Mouse (Mus musculus): ENCODE measurements around the gene Agtrap.

The Agtrap gene

DNA sequence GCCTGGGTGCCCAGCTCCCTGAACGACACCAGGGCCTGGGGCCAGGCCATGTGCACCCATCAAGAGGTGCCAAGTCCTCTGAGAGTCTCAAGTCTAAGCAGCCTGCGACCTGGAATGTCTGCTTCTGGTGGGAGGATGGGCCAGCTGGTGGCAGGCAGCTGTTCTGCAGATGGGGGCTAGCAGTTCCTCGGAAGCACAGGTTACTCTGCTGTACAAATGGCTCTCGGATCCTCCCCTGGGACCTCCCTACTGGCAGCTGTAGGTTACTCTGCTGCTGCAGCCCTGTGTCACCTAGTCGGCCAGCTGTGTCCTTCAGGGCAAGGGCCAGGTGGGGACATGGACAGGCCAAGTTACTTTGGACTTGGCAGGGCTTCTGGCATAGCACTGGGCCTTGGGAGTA, 16.3 kb downstream of the Agtrap start:
- ChIA-PET CTCF (interaction anchor here in 1 of 4 experiments (0.8 to 1.4 kb wide), 3 partner anchors 9 to 81 kb away, joined by 3 to 5 read pairs (median 3); partner anchors contain the start of gene Fbxo6), POLR2A (interaction anchor here in 3 of 4 experiments (0.6 to 2.4 kb wide), 17 partner anchors 11 to 111 kb away, joined by 3 to 13 read pairs (median 3); partner anchors contain the start of gene Mthfr (in 1 of the 3))

DNA sequence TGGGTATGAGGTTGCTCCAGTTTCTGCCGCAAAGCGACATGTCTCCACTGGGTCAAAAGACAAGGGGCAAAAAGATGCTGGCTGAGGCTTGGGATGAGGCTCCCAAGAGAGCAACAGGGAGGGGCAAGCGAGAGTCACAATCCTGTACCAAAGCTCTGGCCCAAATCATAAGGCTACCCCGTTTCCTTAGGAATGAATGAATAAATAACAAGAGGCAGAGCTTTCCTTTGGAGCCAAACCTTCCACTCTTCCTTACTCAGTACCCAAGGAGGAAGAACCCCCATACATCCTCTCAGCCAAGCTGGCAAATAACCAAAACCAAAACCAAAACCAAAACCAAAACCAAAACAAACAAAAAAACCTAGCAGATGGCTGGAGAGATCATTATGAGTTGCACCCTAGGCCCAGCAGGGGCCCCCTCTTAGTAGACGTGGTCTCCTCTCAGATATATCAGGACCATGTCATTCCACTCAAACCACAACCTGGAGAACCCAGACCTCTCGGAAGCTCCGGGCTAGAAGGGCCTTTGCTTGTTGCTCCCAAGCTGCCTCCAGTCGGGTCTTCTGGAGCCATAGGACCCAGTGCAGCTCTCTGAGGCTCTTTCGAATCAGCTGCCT, 18.1 kb downstream of the Agtrap start:
- CTCF ChIA-PET: interaction anchor here in 2 of 4 experiments (0.5 to 1.4 kb wide), 6 partner anchors 11 to 116 kb away, joined by 3 to 4 read pairs (median 4); no protein-coding TSS in a partner anchor
- POLR2A ChIA-PET: interaction anchor here in 1 of 4 experiments (1.2 to 1.3 kb wide), 2 partner anchors 10 to 13 kb away, joined by 3 to 8 read pairs; no protein-coding TSS in a partner anchor

DNA sequence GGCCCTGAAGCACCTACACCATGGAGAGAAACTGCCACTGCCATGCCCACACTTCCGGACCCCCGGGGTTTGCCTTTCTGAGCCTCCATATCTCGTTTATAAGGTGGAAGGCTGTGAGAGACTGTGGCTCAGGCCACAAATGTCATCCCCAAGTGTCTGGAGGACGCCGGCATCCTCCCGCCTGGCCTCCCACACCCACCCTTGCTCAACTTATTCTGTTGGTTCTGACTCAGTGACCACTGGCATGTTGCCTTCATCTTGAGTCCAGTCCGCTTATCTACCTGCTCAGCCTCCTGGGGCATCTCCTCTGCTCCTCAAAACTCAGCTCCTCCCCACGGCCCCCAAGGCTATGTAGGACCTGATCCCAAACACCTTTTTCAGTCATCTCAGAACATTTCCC, 20.5 kb downstream of the Agtrap start:
- CTCF ChIA-PET: interaction anchor here in 2 of 4 experiments (0.7 to 2.2 kb wide), 4 partner anchors 15 to 271 kb away, joined by 3 to 9 read pairs (median 5); no protein-coding TSS in a partner anchor
- POLR2A ChIA-PET: interaction anchor here in 2 of 4 experiments (1.1 to 34.0 kb wide), 7 partner anchors 8 to 126 kb away, joined by 3 to 812 read pairs (median 5); partner anchors contain the start of genes Clcn6 (in 1 of the 2), Fbxo6 (in 1 of the 2) and Mthfr (in 1 of the 2)

DNA sequence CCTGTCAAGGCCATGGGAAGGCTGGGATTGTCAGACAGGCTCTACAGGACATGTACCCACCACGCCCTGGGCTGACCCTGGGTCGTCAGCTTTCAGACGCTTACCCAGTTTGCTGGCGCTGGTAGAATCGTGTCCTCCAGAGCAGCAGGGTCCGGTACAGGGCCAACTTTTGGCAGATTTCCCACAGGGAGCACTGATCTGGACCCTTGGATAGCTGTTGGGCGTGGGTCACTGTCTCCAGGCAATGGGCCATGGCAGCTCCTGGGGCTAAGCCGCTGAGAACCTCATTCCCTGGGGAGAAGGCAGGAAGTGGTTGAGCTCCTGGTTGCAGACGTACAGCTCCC, 21.5 kb downstream of the Agtrap start:
- POLR2A ChIA-PET: interaction anchor here in 3 of 4 experiments (0.6 to 34.0 kb wide), 30 partner anchors 9 to 1505 kb away, joined by 3 to 812 read pairs (median 4); partner anchors contain the start of genes Clcn6 (in 3 of the 3), Mthfr (in 3 of the 3), Agtrap (in 1 of the 3) and Fbxo44 (in 1 of the 3)
- CTCF ChIA-PET: interaction anchor here (0.5 to 2.4 kb wide), 25 partner anchors 8 to 148 kb away, joined by 3 to 11 read pairs (median 4); partner anchors contain the start of gene Agtrap (in 1 of the 4)

DNA sequence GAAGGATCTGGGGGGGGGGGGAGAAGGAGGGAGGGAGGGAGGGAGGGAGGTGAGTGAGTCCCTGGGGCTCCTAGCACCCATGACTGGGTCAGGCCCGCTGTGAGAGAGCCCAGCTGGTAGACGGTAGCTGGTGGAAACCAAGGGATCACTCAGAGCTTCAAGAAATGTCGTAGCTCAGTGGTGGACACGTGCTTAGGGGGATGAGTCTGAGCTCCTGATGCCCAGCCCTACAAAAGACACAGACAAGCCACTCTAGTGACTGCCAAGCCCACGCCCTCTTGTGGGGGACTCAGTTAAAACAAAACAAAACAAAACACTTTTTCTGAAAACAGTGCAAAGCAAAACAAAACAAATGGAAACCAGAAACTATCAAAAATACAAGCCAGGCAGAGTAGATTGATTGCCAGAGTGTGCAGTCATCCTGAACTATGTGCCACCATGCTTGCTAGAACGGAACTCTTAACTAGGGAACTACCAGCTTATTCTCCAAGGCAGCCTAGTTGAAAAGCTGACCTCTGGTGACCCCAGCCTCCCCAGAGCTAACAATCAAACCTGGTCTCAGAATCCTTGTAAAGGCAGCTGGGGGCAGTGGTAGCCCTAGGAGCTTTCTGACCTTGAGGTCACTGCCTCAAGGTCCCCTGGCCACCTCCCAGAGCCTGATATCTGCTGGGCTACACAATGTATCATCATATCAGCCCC, 22.0 kb downstream of the Agtrap start:
- ChIA-PET CTCF (interaction anchor here (0.5 to 2.4 kb wide), 39 partner anchors 8 to 160 kb away, joined by 3 to 11 read pairs (median 4); partner anchors contain the start of genes Agtrap (in 1 of the 4), Clcn6 (in 1 of the 4) and Fbxo6 (in 1 of the 4)), POLR2A (interaction anchor here in 3 of 4 experiments (0.6 to 34.0 kb wide), 33 partner anchors 9 to 1506 kb away, joined by 3 to 812 read pairs (median 3); partner anchors contain the start of genes Clcn6 (in 3 of the 3), Mthfr (in 3 of the 3), Agtrap (in 1 of the 3) and Exosc10 (in 1 of the 3))

DNA sequence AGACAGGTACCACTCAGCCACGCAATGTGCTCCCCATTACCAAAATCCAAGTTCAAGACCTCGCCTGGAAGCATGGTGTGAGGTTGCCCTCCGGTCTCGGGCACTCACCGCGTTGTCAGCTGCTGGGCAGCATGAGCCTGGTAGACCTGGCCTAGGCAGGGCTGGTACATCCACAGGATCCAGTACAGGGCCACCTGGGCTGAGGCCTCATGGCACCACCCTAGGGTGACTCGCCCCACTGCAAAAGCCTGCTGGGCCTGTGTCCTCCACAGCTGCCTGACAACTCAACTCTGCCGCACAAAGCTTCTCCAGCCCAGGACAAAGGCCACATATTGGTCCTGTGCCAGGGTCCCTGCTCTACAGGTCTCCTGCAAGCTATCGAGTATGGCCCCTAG, 26.7 kb downstream of the Agtrap start:
- ChIA-PET POLR2A (interaction anchor here (0.7 to 34.0 kb wide), 13 partner anchors 9 to 210 kb away, joined by 3 to 812 read pairs (median 5); partner anchors contain the start of genes Clcn6 (in 2 of the 4) and Mthfr (in 2 of the 4)), CTCF (interaction anchor here in 3 of 4 experiments (0.5 to 4.0 kb wide), 14 partner anchors 10 to 284 kb away, joined by 3 to 14 read pairs (median 3); no protein-coding TSS in a partner anchor)

DNA sequence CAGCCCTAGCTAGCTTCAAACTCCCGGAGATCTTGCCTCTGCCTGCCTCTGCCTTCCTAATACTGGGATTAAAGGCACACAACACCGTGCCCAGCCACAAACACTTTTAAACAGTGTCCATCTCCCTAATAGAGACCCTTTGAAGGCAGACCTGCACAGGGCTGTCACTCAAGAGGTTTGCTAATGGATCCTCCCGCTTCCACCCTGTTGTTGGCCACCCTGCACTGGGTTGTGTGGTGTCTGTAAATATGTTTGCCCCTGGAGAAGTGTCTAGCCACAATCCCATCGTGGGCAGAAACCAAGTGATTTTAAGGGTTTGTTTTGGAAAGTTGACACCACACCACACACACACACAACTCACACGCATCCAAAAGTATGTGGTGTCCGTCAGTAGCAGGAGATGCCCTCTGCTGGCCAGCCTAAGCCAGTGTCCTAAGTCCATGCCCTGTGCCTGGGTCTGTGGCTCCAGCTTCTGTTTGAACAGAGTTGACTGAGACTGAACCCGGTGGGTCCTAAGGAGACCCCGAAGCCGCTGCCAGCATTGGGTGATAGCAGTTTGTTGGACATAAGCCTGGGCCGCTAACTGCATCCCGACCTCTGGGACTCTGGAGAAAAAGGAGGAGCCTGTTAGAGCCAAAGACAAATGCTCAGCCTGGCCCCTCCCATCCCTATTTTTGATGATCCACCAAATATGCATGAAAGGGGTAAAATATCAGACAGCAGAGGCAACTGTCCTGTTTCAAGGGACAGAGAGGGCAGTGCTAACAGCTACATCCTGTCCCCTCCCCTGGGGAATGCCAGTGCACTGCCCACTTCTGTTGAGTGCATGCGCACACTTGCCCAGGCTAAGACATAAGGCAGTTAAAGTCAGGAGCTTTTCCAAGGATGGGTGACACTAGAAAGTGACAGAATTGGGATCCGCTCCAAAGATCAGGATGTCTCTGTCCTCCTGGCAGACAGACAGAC, 27.4 kb downstream of the Agtrap start:
- CTCF ChIA-PET: interaction anchor here in 3 of 4 experiments (0.5 to 4.0 kb wide), 18 partner anchors 9 to 110 kb away, joined by 3 to 14 read pairs (median 3); no protein-coding TSS in a partner anchor
- POLR2A ChIA-PET: interaction anchor here (0.7 to 34.0 kb wide), 13 partner anchors 8 to 211 kb away, joined by 3 to 812 read pairs (median 5); partner anchors contain the start of genes Clcn6 (in 2 of the 4) and Mthfr (in 2 of the 4)

DNA sequence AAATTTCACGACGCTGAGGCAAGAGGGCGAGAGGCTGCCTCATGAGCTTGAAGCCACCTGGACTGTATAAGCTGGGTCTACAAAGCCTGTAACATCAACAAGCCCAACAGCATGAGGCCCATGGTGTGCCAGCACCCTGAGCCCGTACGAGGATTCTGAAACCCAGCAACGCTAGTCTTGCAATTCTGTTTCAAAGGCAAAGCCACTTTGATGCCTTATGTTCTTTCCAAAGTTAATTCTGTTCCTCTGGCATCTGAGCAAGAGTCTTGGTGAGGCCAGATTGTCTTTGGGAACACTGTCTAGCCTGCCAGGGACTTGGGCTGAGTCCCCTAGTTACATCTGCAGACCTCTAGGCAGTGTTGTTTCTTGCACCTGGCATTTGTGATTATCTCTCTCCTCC, 28.8 kb downstream of the Agtrap start:
- ChIA-PET POLR2A (interaction anchor here in 2 of 4 experiments (0.7 to 34.0 kb wide), 11 partner anchors 10 to 47 kb away, joined by 3 to 812 read pairs (median 6); partner anchors contain the start of genes Clcn6 (in 2 of the 2), Mthfr (in 2 of the 2) and Agtrap (in 1 of the 2)), CTCF (interaction anchor here in 2 of 4 experiments (0.9 to 4.0 kb wide), 8 partner anchors 7 to 111 kb away, joined by 3 to 14 read pairs (median 4); no protein-coding TSS in a partner anchor)

DNA sequence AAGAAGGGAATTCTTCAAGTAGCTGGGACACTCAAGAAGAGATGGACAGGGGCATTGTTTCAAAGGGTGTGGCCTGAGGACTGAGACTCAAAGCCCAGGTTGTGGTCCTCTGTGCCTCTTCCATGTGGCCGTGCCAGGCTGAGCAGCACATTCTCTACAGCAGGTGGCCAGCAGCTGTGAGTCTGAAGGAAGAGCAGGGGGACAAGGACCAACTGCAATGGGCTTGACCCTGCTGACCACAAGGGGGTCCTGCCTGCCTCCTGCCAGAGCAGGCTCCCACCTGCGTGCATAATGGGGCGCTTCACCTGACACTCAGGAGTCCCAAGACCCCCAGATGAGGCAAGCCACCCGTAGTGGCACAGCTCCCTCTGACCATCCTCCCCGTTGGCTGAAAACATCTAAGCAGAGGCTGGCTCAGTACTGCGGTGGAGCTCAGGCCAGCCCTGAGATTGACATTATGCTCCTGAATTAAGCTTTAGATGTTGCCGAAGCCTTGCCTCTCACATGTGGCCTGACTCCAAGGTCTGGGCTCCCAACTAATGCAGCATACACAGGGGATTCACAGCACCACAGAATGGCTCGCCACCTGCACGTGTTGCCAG, 29.5 kb downstream of the Agtrap start:
- ChIA-PET CTCF (interaction anchor here in 2 of 4 experiments (0.5 to 4.0 kb wide), 10 partner anchors 8 to 407 kb away, joined by 3 to 14 read pairs (median 3); partner anchors contain the start of genes Clcn6 (in 1 of the 2) and Mthfr (in 1 of the 2)), POLR2A (interaction anchor here in 3 of 4 experiments (0.8 to 34.0 kb wide), 12 partner anchors 10 to 43 kb away, joined by 3 to 812 read pairs (median 5); partner anchors contain the start of genes Clcn6 (in 2 of the 3) and Mthfr (in 2 of the 3))

DNA sequence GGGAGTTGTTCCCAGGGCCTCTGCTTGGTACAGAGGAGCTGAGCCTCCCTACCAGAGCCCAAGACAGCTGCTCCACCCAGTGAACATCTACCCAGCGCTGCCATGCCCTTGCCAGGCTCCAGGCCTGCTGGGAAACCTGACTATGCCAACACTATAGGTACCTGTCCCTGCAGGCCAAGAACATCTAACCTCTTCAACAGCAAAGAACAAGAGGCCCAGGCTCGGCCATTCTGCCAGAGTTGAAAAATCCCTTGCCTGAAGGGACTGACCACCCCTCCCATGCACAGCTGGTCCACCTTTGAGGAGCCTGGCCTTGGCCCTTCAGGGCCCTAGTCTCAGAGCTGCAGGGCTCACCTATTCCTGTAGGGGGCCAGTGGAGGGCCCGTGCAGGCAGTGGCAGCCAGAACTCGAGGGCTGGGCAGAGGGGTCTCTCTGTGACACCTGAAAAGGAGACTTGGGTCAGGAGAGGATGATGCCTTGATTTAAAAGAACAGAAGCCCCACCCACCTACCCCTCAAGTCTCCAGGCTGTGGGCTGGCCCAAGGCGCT, 30.1 kb downstream of the Agtrap start:
- POLR2A ChIA-PET: interaction anchor here in 3 of 4 experiments (0.7 to 34.0 kb wide), 14 partner anchors 10 to 94 kb away, joined by 3 to 812 read pairs (median 5); partner anchors contain the start of genes Clcn6 (in 2 of the 3), Mthfr (in 2 of the 3) and Fbxo6 (in 1 of the 3)
- CTCF ChIA-PET: interaction anchor here in 2 of 4 experiments (0.5 to 4.0 kb wide), 10 partner anchors 9 to 408 kb away, joined by 3 to 14 read pairs (median 3); partner anchors contain the start of genes Clcn6 (in 1 of the 2) and Mthfr (in 1 of the 2)

DNA sequence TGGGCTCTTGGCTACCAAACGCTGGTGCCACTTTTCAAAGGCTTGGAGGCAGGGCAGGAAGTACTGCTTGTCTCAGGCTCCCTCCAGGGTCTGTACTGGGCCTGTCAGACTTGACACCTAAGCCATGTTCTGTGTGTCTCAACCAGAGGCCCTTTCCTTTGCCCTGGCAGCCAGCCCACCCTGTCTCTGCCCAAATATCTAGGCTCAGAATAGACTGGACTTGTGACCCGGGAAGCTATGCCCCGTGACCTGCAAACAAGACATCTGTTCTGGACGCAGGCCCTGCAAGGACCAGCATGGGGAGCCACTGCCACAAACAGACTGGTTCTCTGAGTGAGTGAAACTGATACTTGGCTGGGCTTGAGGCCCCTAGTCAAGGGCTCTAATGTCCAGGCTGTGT, 31.0 kb downstream of the Agtrap start:
- POLR2A ChIA-PET: interaction anchor here in 2 of 4 experiments (1.7 to 34.0 kb wide), 4 partner anchors 16 to 27 kb away, joined by 7 to 812 read pairs (median 14); partner anchors contain the start of genes Clcn6 (in 2 of the 2) and Mthfr (in 2 of the 2)

DNA sequence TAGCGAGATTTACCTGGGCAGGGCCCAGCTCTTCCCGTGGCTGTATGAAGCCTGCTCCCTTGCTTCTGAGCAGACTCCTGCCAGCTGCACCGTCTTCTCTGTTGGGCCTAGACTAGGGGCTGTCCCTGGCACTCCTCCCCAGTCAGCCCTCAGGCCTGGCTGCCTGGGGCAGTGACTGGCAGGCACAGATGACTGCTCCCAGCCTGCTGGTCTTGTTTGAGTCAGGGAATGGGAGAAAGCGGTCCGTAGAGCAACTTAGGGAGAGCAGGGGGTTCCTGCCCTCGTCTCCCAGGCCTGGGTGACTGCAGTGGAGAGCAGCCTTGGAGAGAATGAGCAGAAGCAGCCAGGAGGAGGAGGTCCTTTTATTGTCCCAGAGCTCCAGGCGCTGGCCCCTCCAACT, 31.6 kb downstream of the Agtrap start:
- CTCF ChIA-PET: no interaction called here
- POLR2A ChIA-PET: interaction anchor here in 3 of 4 experiments (0.5 to 34.0 kb wide), 5 partner anchors 15 to 821 kb away, joined by 3 to 812 read pairs (median 8); partner anchors contain the start of genes Clcn6 (in 2 of the 3) and Mthfr (in 2 of the 3)

More for the DNA sequence above, 31.0 kb downstream of the Agtrap start:
- CTCF ChIA-PET: no interaction called here

DNA sequence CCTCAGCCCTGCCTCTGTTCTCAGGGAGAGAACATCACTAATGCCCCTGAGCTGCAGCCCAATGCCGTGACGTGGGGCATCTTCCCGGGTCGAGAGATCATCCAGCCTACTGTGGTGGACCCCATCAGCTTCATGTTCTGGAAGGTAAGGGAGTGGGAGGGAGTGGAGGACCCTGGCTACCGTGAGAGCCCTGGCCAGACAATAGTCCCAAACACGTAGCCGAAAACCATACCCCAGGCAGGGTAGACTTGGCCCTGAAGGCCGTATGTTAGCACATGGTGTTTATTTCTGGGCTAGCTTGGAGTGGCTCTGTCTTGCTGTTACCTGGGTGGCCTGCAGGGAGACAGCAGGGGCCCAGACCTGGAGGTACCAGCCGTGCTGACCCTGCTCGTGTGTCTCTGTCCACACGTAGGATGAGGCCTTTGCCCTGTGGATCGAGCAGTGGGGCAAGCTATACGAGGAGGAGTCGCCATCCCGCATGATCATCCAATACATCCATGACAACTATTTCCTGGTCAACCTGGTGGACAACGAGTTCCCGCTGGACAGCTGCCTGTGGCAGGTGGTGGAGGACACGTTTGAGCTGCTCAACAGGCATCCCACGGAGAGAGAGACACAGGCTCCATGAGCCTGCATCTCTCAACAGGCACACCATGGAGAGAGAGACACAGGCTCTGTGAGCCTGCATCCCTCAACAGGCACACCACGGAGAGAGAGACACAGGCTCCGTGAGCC, 32.7 kb downstream of the Agtrap start:
- ChIA-PET POLR2A (interaction anchor here in 2 of 4 experiments (0.7 to 43.0 kb wide), 6 partner anchors 4 to 1360 kb away, joined by 3 to 812 read pairs (median 12); partner anchors contain the start of genes Clcn6 (in 2 of the 2) and Mthfr (in 2 of the 2)), CTCF (interaction anchor here in 1 of 4 experiments (0.5 kb wide), 1 partner anchor 1179 kb away, joined by 3 read pairs; no protein-coding TSS in a partner anchor)

DNA sequence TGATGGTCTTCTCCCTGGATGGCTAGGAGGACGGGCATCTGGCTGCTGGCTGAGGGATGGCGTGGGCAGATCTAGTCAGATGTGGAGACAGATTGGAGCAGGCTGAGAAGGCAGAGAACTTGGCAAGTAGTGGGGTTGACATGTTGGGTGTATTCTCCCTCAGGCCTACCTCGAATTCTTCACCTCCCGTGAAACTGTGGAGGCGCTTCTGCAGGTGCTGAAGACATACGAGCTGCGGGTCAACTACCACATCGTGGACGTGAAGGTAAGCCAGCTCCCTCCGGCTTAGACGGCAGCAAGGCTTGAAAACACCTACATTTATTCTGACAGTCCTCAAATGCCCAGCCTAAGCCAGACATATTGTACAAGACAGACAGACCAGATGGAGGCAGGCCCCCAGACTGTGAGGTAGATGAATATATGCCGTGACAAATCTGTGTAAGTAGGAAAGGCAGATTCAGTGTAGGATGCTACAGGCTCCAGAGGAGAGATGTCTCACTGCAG, 34.4 kb downstream of the Agtrap start:
- ChIA-PET POLR2A (interaction anchor here in 3 of 4 experiments (0.7 to 43.0 kb wide), 8 partner anchors 3 to 86 kb away, joined by 4 to 812 read pairs (median 7); partner anchors contain the start of genes Clcn6 (in 2 of the 3) and Mthfr (in 2 of the 3)), CTCF (interaction anchor here in 3 of 4 experiments (0.6 to 1.0 kb wide), 3 partner anchors 10 to 13 kb away, joined by 3 read pairs; no protein-coding TSS in a partner anchor)
